Comparison of ENCODE assay signal across 23 mouse cellular contexts in genomic region chr3:152550528-152551115, GRCm38 (mm10).
DNase-seq lines count a peak whose midpoint lies in the region; ATAC-seq and TF ChIP-seq lines count a peak whose summit lies in the region.
"Had no signal": no experiment of that assay in that cellular context is flagged by ENCODE, and none has a peak within 500 bp of the region (broad histone marks: within the 10 kb centered on the region; RNA-seq: fewer than 3 reads in every experiment).

No protein-coding gene starts in this region.

- H3K4me3 ChIP-seq in embryonic fibroblast, embryonic 13.5 days (ENCODE audit: insufficient read depth, low read length), result no peak overlapping the region
- H3K4me3 ChIP-seq: embryonic facial prominence, embryonic 12.5 days; forebrain, embryonic 12.5 days; heart, adult 2 months; heart, embryonic 12.5 days; hindbrain, embryonic 10.5 days had no signal

- 0 out of 2 replicates have a peak, but pooled peaks have one; percentile 12 for ATAC-seq in megakaryocyte progenitor cell, adult 5-6 weeks (replicated peaks; ENCODE audit: poor library complexity)
- ATAC-seq: CD4-positive, CD25-positive, alpha-beta regulatory T cell, adult 4 months; forebrain, embryonic 16.5 days; Patski had no signal

- DNase-seq in heart, adult 11 months, result peak; percentile 59
- DNase-seq in heart, adult 9 months (ENCODE audit: low spot score in 2 of 2), result no peak
- peak; percentile 56 for DNase-seq in ES-CJ7 (ENCODE audit: low read depth, low spot score)
- no peak for DNase-seq in right cerebral cortex, postnatal 36 days (ENCODE audit: low spot score in 2 of 2)
- no peak for DNase-seq in ovary, adult 18-20 months (ENCODE audit: low spot score)
- DNase-seq: adrenal gland, postnatal 10 days; B cell, adult 2 months; cerebellum, adult 11 months; cerebellum, adult 8-10 months; cerebellum, postnatal 14 days; embryo, embryonic 11 days; gastrocnemius, postnatal 10 days; heart, adult 2 months had no signal

- peak overlapping the region; percentile 87 for H3K27ac ChIP-seq in embryonic fibroblast, embryonic 13.5 days (ENCODE audit: insufficient read depth, low read length)
- H3K27ac ChIP-seq: embryonic facial prominence, embryonic 12.5 days; forebrain, embryonic 12.5 days; heart, adult 2 months; hindbrain, embryonic 10.5 days; hindbrain, embryonic 14.5 days had no signal

- TF ChIP-seq POLR2A in embryonic fibroblast, embryonic 13.5 days (IDR thresholded peaks at IDR 0.05; ENCODE audit: low read depth, low read length), result no peak

- TF ChIP-seq CTCF in embryonic fibroblast, embryonic 13.5 days (IDR thresholded peaks at IDR 0.05; ENCODE audit: borderline replicate concordance, insufficient read depth, low read length), result no peak

- peaks cover 9% of the 10 kb centered on the region for H3K4me1 ChIP-seq in embryonic fibroblast, embryonic 13.5 days (ENCODE audit: control insufficient read depth, insufficient read depth, low read length)
- H3K4me1 ChIP-seq: embryonic facial prominence, embryonic 12.5 days; forebrain, embryonic 12.5 days; hindbrain, embryonic 10.5 days had no signal

Comparison
In these comparisons a context has a peak if more than half of its experiments do, and no peak if none do; other contexts are left out.
1. DNase-seq: peak in heart, adult 11 months (single experiment) and ES-CJ7 (single experiment); none in heart, adult 9 months (0 of 2), right cerebral cortex, postnatal 36 days (0 of 2) and ovary, adult 18-20 months (single experiment).